Mouse (Mus musculus) cerebellum, adult 8-10 months (tissue): ENCODE measurements at regions not wholly inside any gene's neighbourhood (a gene's known extent, or its start where the extent isn't known, plus 50 kb on each side); places are given as distances from the start of the nearest gene placed in this dataset.

ENCODE experiments used
- DNase-seq: peaks from one replicate; pipeline ENCODE4 v3.0.0; 2022

GRCm38 (mm10) chr13:118193951-118194696 is 192.3 kb upstream of the B430218F22Rik start:
- DNase-seq, result no peak

GRCm38 (mm10) chr13:118208146-118208545 is 178.3 kb upstream of the B430218F22Rik start:
- DNase-seq, result no peak

DNA sequence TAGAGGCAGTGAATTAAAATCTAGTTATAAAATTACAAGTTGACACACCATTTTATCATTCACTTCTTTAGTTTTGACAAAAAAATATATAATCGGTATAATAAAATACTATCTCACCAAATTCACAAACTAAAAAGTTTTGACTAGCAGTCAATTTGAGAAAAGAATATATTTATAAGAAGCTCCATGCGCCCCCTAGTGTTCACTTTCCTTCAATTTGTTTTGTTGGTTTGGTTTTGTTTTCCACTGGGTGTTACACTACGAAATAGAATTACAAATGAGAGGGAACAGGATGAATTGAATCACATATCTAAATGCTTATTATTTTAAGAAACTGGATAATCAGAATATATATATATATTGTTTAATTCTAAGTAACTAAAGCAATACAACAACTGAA is 159.1 kb upstream of the B430218F22Rik start:
- peak; percentile 50 for DNase-seq

- no peak for DNase-seq
Measured at GRCm38 (mm10) chr13:118237968-118238367, 148.5 kb upstream of the B430218F22Rik start.

GRCm38 (mm10) chr13:118244680-118245079 is 141.8 kb upstream of the B430218F22Rik start:
- no peak for DNase-seq

DNA sequence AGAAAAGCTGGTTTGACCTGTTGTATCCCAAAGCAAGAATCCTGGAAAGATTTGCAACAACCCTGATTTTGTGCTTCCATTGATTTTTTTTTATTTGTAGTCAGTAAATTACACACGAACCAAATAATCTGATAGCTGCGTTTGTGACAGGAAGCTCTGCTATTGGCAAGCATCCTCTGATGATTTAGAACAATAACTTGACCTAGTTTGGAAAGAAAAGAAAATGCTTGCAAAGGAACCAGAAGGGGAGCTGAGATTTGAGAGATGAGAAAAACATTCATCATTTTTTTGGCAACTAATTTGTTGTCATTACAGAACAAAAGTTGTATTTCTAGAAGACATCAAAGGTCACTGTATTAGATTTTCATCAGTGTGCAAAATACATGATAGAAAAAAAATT is 140.9 kb upstream of the B430218F22Rik start:
- DNase-seq, result no peak

DNA sequence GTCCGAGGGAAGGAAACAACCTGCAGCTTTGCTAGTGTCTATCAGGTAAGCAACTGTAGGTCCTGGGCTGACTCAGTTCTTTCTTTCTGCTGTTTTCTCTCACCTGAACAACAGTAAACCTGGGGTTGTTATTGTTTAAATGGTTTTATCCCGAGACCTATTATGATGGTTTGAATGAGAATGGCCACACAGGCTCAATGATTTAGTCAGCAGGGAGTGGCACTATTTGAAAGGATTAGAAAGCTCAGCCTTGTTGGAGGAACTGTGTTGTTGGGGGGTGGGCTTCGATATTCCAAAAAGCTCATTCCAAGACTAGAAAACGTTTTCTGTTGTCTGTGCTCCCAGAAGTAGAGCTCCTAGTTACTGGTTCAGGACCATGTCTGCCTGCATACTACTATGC is 126.8 kb upstream of the B430218F22Rik start:
- no peak for DNase-seq

DNA sequence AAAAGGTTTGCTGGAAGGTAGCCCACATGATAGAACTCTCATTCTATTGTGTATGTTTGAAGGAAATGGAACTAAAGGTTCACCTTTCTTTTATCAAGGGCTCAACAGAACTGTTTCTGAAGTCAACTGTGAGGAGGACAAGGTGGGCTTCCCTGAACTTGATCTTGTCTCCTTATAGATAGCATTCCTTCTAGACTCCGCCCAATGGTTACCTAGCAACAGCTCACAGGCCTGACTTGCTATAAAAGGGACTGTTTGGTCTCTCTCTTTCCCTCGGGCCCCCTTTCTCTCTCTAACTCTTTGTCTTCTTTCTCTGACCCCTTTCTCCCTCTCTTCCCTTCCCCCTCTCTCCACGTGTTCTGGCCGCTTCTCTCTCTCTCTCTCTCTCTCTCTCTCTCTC is 123.5 kb upstream of the B430218F22Rik start:
- no peak for DNase-seq

- DNase-seq, result no peak
Measured at GRCm38 (mm10) chr13:118265763-118266520, 120.5 kb upstream of the B430218F22Rik start.

DNA sequence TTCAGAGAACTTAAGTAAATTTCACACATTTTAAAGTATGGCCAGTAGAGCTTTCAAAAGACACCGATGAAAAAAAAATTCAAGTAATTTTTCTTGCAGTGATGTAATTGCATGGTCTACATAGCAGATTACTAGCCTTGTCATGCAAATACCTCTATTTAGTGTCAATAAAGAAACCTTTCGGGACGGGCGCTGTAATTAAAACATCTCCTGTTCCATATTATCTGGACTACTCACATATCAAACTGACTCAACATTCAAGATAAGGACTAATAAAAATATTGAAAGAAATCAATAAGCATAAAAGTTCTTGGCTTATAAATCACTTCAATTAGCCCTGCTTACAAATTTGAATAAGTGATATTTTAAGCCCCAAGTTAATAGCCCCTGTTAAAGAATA is 113.5 kb upstream of the B430218F22Rik start:
- DNase-seq, result no peak

- DNase-seq, result no peak
Measured at GRCm38 (mm10) chr13:118280956-118281355, 105.5 kb upstream of the B430218F22Rik start.

DNA sequence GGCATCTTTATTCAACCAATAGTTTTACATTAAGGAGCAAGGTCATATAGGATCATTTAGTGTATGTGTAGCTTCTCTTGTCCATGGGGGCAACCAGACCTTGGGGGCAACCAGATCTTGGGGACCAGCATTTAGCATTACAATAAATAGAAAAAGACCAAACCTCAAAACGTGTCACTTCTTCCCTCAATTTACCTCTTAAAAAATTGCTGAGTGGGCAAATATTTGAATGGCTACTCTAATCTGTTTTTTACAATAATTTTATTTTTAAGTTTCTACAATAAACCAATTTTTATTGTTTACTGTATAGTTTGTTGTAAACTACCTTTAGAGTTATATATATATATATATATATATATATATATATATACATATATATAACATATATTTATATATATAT is 92.7 kb upstream of the B430218F22Rik start:
- no peak for DNase-seq

DNA sequence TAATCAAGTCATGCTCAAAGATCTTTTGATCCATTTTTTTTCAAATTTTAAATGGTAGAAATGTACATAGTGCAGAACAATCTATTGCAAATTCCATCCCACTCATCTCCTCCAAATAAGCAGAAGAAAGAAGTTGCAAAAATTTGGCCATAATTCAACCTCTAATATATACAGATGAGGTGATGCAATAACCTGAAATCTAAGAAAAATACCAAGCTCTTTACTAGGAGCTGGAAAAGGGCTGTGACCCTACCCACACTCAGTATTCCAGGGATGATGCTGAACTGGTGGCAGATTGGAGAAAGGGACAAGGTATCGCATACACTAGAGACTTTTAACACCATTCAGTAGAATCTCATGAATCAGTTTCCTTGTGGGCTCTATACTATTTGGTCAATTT is 76.3 kb upstream of the B430218F22Rik start:
- DNase-seq, result no peak

DNA sequence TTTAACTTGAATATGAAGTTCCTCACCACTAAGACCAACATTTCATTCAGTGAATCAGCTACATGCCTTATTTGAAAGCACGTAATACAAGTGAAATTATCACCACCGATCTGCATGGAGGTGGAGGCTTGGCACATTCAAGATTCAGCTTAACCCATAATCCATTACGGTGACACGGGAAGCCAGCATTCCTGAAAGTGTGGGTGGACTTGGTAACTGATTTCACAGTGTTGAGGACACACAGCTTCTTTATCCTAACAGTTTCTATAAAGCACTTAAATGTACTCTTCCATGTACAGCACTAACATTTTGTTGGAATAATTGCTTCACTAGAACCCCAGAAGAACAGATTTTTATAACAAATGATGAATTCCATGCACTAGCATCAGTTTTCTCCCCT is 72.8 kb upstream of the B430218F22Rik start:
- no peak for DNase-seq
